Mouse (Mus musculus): Measurements from ENCODE around the gene H2-Eb2. TPM values are rescaled to one million over a fixed set of nuclear protein-coding genes. Genes with fewer than 3 reads are reported as not detected.

H2-Eb2 gene
- polyA plus RNA-seq, 1 experiment = not detected

GRCm38 (mm10) chr17:34313393-34313792 lies 12.1 kb upstream of the H2-Eb2 start:
- H3K4me3 ChIP-seq (ENCODE audit: insufficient read depth, low read length) = no peak overlapping the region
- no peak overlapping the region for H3K27ac ChIP-seq (ENCODE audit: insufficient read depth, low read depth, low read length)
- no peak for TF ChIP-seq POLR2A (IDR thresholded peaks at IDR 0.05; ENCODE audit: borderline replicate concordance, low read depth, low read length)
- peak; percentile 41; the same call in 1 of the 2 replicates for TF ChIP-seq CTCF (IDR thresholded peaks at IDR 0.05; ENCODE audit: low read depth, low read length)
- H3K4me1 ChIP-seq (ENCODE audit: control insufficient read depth, insufficient read depth, low read length) = peaks cover 29% of the 10 kb centered on the region

- H3K4me1 ChIP-seq (ENCODE audit: control insufficient read depth, insufficient read depth, low read length) = peaks cover 28% of the 10 kb centered on the region
- TF ChIP-seq CTCF (IDR thresholded peaks at IDR 0.05; ENCODE audit: low read depth, low read length) (no peak), POLR2A (IDR thresholded peaks at IDR 0.05; ENCODE audit: borderline replicate concordance, low read depth, low read length) (no peak)
- no peak overlapping the region for H3K4me3 ChIP-seq (ENCODE audit: insufficient read depth, low read length)
- no peak overlapping the region for H3K27ac ChIP-seq (ENCODE audit: insufficient read depth, low read depth, low read length)
Observed at GRCm38 (mm10) chr17:34314286-34314685, 11.2 kb upstream of the H2-Eb2 start.

- peaks cover 27% of the 10 kb centered on the region for H3K4me1 ChIP-seq (ENCODE audit: control insufficient read depth, insufficient read depth, low read length)
Observed at GRCm38 (mm10) chr17:34315512-34315911, 10.0 kb upstream of the H2-Eb2 start.

GRCm38 (mm10) chr17:34316697-34317096 lies 8.8 kb upstream of the H2-Eb2 start:
- no peak overlapping the region for H3K27ac ChIP-seq (ENCODE audit: insufficient read depth, low read depth, low read length)
- no peak for TF ChIP-seq POLR2A (IDR thresholded peaks at IDR 0.05; ENCODE audit: borderline replicate concordance, low read depth, low read length)
- no peak for TF ChIP-seq CTCF (IDR thresholded peaks at IDR 0.05; ENCODE audit: low read depth, low read length)
- peaks cover 26% of the 10 kb centered on the region for H3K4me1 ChIP-seq (ENCODE audit: control insufficient read depth, insufficient read depth, low read length)
- H3K4me3 ChIP-seq (ENCODE audit: insufficient read depth, low read length) = no peak overlapping the region

More at GRCm38 (mm10) chr17:34315512-34315911, 10.0 kb upstream of the H2-Eb2 start:
- TF ChIP-seq CTCF (IDR thresholded peaks at IDR 0.05; ENCODE audit: low read depth, low read length) (no peak), POLR2A (IDR thresholded peaks at IDR 0.05; ENCODE audit: borderline replicate concordance, low read depth, low read length) (no peak)
- Histone ChIP-seq H3K27ac (ENCODE audit: insufficient read depth, low read depth, low read length) (no peak overlapping the region), H3K4me3 (ENCODE audit: insufficient read depth, low read length) (no peak overlapping the region)

GRCm38 (mm10) chr17:34317275-34317674 lies 8.2 kb upstream of the H2-Eb2 start:
- H3K27ac ChIP-seq (ENCODE audit: insufficient read depth, low read depth, low read length) = no peak overlapping the region
- peaks cover 21% of the 10 kb centered on the region for H3K4me1 ChIP-seq (ENCODE audit: control insufficient read depth, insufficient read depth, low read length)
- TF ChIP-seq POLR2A (IDR thresholded peaks at IDR 0.05; ENCODE audit: borderline replicate concordance, low read depth, low read length) (no peak), CTCF (IDR thresholded peaks at IDR 0.05; ENCODE audit: low read depth, low read length) (no peak)
- H3K4me3 ChIP-seq (ENCODE audit: insufficient read depth, low read length) = no peak overlapping the region

DNA sequence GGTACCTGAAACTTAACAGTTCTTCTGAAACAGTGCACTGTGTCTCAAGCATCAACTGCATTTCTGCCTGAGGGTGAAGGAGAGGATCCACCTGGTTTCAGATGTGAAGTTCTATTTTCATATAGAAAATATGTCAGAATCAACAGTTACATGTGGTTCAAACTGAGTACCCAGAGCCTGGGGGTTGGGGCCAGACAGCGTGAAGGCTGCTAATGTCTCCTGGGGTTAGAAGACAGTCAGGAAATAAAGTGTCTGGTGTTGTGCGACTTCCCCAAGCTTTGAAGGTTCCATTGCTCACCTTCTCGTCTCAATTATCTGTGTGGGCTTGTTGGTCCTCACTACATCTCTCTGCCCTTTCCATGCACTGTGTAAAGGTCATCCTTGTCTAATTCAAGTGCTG lies 908 bp downstream of the H2-Eb2 start:
- no peak overlapping the region for H3K27ac ChIP-seq (ENCODE audit: insufficient read depth, low read depth, low read length)
- peaks cover 3% of the 10 kb centered on the region for H3K4me1 ChIP-seq (ENCODE audit: control insufficient read depth, insufficient read depth, low read length)
- no peak overlapping the region for H3K4me3 ChIP-seq (ENCODE audit: insufficient read depth, low read length)
- no peak for TF ChIP-seq CTCF (IDR thresholded peaks at IDR 0.05; ENCODE audit: low read depth, low read length)
- no peak for TF ChIP-seq POLR2A (IDR thresholded peaks at IDR 0.05; ENCODE audit: borderline replicate concordance, low read depth, low read length)

GRCm38 (mm10) chr17:34329807-34330206 lies 4.3 kb downstream of the H2-Eb2 start:
- Histone ChIP-seq H3K27ac (ENCODE audit: insufficient read depth, low read depth, low read length) (no peak overlapping the region), H3K4me1 (ENCODE audit: control insufficient read depth, insufficient read depth, low read length) (no peaks in the 10 kb centered on the region; the same call in 1 of the 2 replicates), H3K4me3 (ENCODE audit: insufficient read depth, low read length) (no peak overlapping the region)
- TF ChIP-seq POLR2A (IDR thresholded peaks at IDR 0.05; ENCODE audit: borderline replicate concordance, low read depth, low read length) (no peak), CTCF (IDR thresholded peaks at IDR 0.05; ENCODE audit: low read depth, low read length) (no peak)

GRCm38 (mm10) chr17:34331200-34331599 lies 5.7 kb downstream of the H2-Eb2 start:
- Histone ChIP-seq H3K4me3 (ENCODE audit: insufficient read depth, low read length) (no peak overlapping the region), H3K27ac (ENCODE audit: insufficient read depth, low read depth, low read length) (no peak overlapping the region), H3K4me1 (ENCODE audit: control insufficient read depth, insufficient read depth, low read length) (peaks cover 13% of the 10 kb centered on the region)
- no peak for TF ChIP-seq CTCF (IDR thresholded peaks at IDR 0.05; ENCODE audit: low read depth, low read length)

- no peak for TF ChIP-seq CTCF (IDR thresholded peaks at IDR 0.05; ENCODE audit: low read depth, low read length)
- H3K4me3 ChIP-seq (ENCODE audit: insufficient read depth, low read length) = no peak overlapping the region
- H3K27ac ChIP-seq (ENCODE audit: insufficient read depth, low read depth, low read length) = no peak overlapping the region
- peaks cover 28% of the 10 kb centered on the region for H3K4me1 ChIP-seq (ENCODE audit: control insufficient read depth, insufficient read depth, low read length)
Observed at GRCm38 (mm10) chr17:34340619-34341402, 15.3 kb downstream of the H2-Eb2 start.

GRCm38 (mm10) chr17:34344882-34345281 lies 19.4 kb downstream of the H2-Eb2 start:
- Histone ChIP-seq H3K27ac (ENCODE audit: insufficient read depth, low read depth, low read length) (no peak overlapping the region), H3K4me1 (ENCODE audit: control insufficient read depth, insufficient read depth, low read length) (peaks cover 39% of the 10 kb centered on the region), H3K4me3 (ENCODE audit: insufficient read depth, low read length) (no peak overlapping the region)
- TF ChIP-seq CTCF (IDR thresholded peaks at IDR 0.05; ENCODE audit: low read depth, low read length) (no peak), POLR2A (IDR thresholded peaks at IDR 0.05; ENCODE audit: borderline replicate concordance, low read depth, low read length) (no peak)

Data from bone marrow macrophage, adult 2 months (primary cell).